Mouse (Mus musculus) heart, adult 2 months (tissue): ENCODE results near the gene Rhot2. TPM values are rescaled to one million over a fixed set of nuclear protein-coding genes. Genes with fewer than 3 reads are reported as not detected.

Source experiments
- DNase-seq, 2 experiments: peaks; one replicate each; pipeline ENCODE4 v3.0.0; 2021
- H3K27ac ChIP-seq: fragments of 200-600 bp; 2 replicates; pipeline ENCODE4 v1.8.1; 2022
- H3K27me3 ChIP-seq: fragments of 200-500 bp; 2 replicates; pipeline ENCODE4 v1.6.1; 2012; ENCODE audit warnings: mild to moderate bottlenecking, low read length, inconsistent platforms, mixed read lengths; ENCODE audit not compliant: control insufficient read depth, insufficient read depth
- H3K36me3 ChIP-seq: fragments of 200-500 bp; 2 replicates; pipeline ENCODE4 v1.6.1; 2012; ENCODE audit warnings: low read length, inconsistent platforms; ENCODE audit not compliant: control insufficient read depth, insufficient read depth
- H3K4me1 ChIP-seq: fragments of 200-500 bp; 2 replicates; pipeline ENCODE4 v1.6.1; 2011; ENCODE audit warnings: low read length; ENCODE audit not compliant: control insufficient read depth, insufficient read depth
- H3K4me3 ChIP-seq: fragments of 200-600 bp; 2 replicates; pipeline ENCODE4 v1.8.1; 2022
- H3K79me2 ChIP-seq: fragments of 200-500 bp; replicated peaks from 2 replicates; pipeline ENCODE4 v1.6.1; 2012; ENCODE audit warnings: mild to moderate bottlenecking, inconsistent platforms, low read length, moderate library complexity, mixed read lengths; ENCODE audit not compliant: control insufficient read depth, insufficient read depth
- H3K9ac ChIP-seq: fragments of 200-500 bp; 2 replicates; pipeline ENCODE4 v1.6.1; 2012; ENCODE audit warnings: low read depth, mild to moderate bottlenecking, control low read depth, inconsistent platforms, low read length, mixed read lengths
- CTCF ChIP-seq: fragments of 200-600 bp; IDR thresholded peaks from 2 replicates; pipeline ENCODE4 v1.8.1; 2022; ENCODE audit warnings: antibody characterized with exemption, mild to moderate bottlenecking, moderate library complexity
- EP300 ChIP-seq: fragments of 200-500 bp; IDR thresholded peaks from 2 replicates; pipeline ENCODE4 v1.6.1; 2011; ENCODE audit warnings: low read depth, low read length, control low read depth; ENCODE audit not compliant: insufficient read depth
- POLR2A ChIP-seq: fragments of 200-500 bp; IDR thresholded peaks from 2 replicates; pipeline ENCODE4 v1.6.1; 2011; ENCODE audit warnings: mild to moderate bottlenecking, low read depth, low read length, control low read depth; ENCODE audit not compliant: insufficient read depth
- WGBS: fragments of 180-500 bp; shearing (Covaris S2); methylation state at CpG from one replicate; pipeline ENCODE4 v1.1.7; 2018; 5-methylcytosine and 5-hydroxymethylcytosine counted together
- intact Hi-C: fragments of 180-260 bp; cut with DNase I; formaldehyde crosslinking; loops from one replicate; pipeline ENCODE4 v1.15.1; 2025
- polyA plus RNA-seq: library from polyadenylated mRNA; depleted of rRNA; stranded (reverse); fragments of >200 nt; gene quantifications from 2 replicates; pipeline ENCODE4 v1.2.3, GENCODE M21; 2012
- total RNA-seq, 2 experiments: library from RNA; stranded (reverse); gene quantifications; 2 replicates each; pipeline ENCODE4 v1.2.3; 2021

The Rhot2 gene
- total and polyA plus RNA-seq, 3 experiments, result 120 to 209 (median 139) TPM

DNA sequence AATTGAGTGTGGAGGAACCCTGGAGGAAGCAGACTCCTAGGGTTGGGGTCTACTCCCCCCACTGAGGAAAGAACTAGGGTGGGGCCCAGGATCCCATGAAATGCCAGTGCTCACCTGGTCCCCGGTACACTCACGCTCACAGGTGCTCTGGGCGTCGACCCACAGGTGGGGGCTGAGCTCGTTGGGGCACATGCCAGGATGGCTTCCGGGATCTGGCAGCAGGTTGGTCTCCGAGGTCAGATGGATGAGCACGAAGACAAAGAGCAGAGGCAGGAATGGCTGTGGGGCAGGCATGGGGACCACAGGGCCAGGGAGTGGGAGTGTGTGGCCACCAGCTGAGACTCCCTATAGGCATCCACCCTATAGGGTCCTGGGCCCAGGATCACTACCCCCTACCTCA is 35.1 kb upstream of the Rhot2 start:
- intact Hi-C loops, result no loop called here
- H3K4me1 ChIP-seq, result 0 out of 2 replicates have a peak, but pooled peaks cover 1% of the 10 kb centered on the region
- DNase-seq, result no peak
- H3K27ac ChIP-seq, result no peak overlapping the region
- H3K36me3 ChIP-seq, result no peaks in the 10 kb centered on the region
- 86% methylated on average over 8 of the region's 8 CpGs for whole genome bisulfite sequencing
- TF ChIP-seq EP300, result no peak
- no peak for TF ChIP-seq POLR2A
- TF ChIP-seq CTCF, result no peak
- no peaks in the 10 kb centered on the region for H3K79me2 ChIP-seq
- no peaks in the 10 kb centered on the region for H3K27me3 ChIP-seq
- H3K9ac ChIP-seq, result no peak overlapping the region
- H3K4me3 ChIP-seq, result no peak overlapping the region

DNA sequence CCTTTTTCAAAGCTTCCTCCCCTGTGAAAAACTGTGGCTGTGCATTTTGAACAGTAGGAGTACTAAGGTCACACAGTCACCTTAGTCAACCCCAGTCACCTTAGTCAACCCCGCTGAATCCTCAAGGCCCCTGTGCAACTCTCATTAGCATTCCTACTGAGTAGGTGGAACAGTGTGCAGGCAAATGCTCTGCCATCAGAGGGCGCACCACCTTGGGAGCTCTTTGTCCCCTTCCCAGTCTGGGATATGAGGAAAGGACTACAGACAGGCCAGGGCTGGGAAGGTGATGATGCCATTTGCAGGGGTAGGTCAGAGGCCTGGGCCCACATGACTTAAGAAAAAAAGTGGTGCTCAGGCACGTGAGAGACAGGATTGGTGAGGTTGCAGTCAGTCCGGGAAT is 34.6 kb upstream of the Rhot2 start:
- H3K79me2 ChIP-seq, result no peaks in the 10 kb centered on the region
- no peak overlapping the region for H3K4me3 ChIP-seq
- no peak overlapping the region for H3K9ac ChIP-seq
- H3K27me3 ChIP-seq, result no peaks in the 10 kb centered on the region
- DNase-seq, result no peak
- 80% methylated on average over 4 of the region's 4 CpGs for WGBS
- no peaks in the 10 kb centered on the region for H3K36me3 ChIP-seq
- intact Hi-C loops, result no loop called here
- peaks cover 4% of the 10 kb centered on the region; the same call in 1 of the 2 replicates for H3K4me1 ChIP-seq
- H3K27ac ChIP-seq, result no peak overlapping the region
- 0 out of 2 replicates have a peak, but pooled peaks have one; percentile 9 for TF ChIP-seq POLR2A
- no peak for TF ChIP-seq EP300
- peak; percentile 63 for TF ChIP-seq CTCF

DNA sequence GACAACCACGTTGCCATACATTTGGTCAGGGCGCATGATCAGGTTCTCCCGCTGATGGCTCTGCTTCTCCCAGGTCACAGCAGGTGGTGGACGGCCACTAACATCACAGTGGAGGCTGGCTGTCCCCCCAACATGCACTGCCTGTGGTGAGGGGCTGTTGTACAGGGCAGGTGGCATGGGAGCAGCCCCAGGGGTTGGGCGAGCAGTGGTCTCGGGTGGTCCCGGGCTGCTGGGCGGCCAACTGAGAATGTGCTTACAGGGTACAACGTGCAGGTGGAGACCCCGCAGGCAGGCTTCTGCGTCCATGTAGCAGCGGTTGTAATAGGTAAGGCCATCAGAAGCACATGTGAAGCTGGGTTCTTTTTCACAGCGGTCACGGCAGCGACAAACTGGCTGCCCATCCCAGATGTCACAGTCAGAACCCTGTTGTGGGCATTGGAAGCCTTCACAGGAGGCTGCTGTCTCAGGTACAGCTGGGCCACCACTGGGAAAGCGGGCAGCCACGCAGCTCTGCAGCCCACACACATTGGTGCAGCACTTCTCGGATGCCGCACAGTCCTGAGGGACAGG is 34.0 kb upstream of the Rhot2 start:
- peaks cover 6% of the 10 kb centered on the region; the same call in 1 of the 2 replicates for H3K4me1 ChIP-seq
- DNase-seq, result no peak
- intact Hi-C loops, result no loop called here

DNA sequence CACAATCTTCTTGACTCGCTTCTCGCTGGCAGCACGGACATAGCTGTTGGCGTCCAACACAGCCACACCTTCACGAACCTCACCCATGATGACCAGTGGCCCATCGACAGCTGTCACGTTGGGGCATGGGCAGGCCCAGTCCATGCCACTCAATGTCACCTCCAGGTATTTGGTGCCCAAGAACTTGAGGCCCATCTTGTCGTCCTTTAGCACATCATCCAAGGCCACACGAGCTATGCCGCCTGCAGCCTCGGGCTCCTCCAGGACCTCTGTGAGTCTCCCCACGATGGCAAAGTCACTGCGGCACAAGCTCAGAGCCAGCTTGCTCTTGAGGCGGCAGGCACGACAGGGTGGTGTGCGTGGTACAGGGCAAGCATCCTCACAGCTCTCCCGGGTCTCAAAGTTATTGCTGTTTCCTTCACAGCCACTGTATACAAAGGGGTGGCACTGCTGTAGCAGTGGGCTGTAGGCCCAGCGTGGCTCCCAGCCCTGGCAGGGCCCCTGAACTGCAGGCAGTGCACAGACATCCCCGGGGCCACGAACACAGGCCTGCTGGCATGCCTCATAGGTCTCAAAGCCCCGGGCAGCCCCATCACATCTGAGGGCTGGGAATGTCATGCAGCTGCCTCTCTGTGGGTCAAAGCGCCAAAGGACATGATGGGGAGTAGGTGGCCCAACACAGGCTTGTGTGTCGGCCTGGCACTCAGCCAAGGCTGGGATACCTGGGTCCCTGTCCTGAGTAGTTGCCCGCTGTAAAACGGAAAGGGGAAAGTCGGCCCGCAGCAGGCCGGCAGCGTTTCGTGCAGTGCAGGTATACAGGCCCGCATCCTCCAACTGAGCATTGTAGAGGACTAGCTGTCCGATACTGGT is 33.3 kb upstream of the Rhot2 start:
- TF ChIP-seq CTCF, result no peak
- no peak for TF ChIP-seq EP300
- no peak for TF ChIP-seq POLR2A
- Histone ChIP-seq H3K27me3 (no peaks in the 10 kb centered on the region), H3K79me2 (no peaks in the 10 kb centered on the region), H3K36me3 (no peaks in the 10 kb centered on the region), H3K27ac (no peak overlapping the region), H3K9ac (no peak overlapping the region), H3K4me3 (no peak overlapping the region), H3K4me1 (peaks cover 6% of the 10 kb centered on the region; the same call in 1 of the 2 replicates)
- 92% methylated on average over 32 of the region's 32 CpGs for WGBS
- intact Hi-C loops, result no loop called here
- DNase-seq, result no peak

More for the DNA sequence above, 34.0 kb upstream of the Rhot2 start:
- 93% methylated on average over 19 of the region's 19 CpGs for WGBS
- no peak overlapping the region for H3K9ac ChIP-seq
- no peak overlapping the region for H3K27ac ChIP-seq
- no peaks in the 10 kb centered on the region for H3K36me3 ChIP-seq
- TF ChIP-seq CTCF (no peak), POLR2A (no peak), EP300 (no peak)
- no peaks in the 10 kb centered on the region for H3K79me2 ChIP-seq
- no peaks in the 10 kb centered on the region for H3K27me3 ChIP-seq
- H3K4me3 ChIP-seq, result no peak overlapping the region

DNA sequence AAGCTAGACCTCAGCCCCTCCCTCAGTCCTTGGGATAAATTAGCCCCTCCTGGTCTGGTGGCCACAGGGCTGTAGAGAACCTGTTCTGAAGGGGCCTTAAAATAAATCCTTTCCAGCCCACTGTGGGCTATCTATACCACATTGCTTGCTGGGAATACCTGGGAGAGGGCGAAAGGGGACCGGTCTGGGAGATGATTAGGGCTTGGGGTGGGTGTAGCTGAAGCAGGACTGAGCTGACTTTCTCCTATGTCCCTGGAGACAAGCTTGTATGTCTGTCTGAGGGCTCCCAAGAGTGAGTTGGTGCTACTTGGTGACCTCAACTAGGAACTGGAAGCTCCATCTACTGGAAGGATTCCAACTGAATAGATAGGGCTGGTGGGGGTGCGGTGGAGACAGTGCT is 32.4 kb upstream of the Rhot2 start:
- no peak for DNase-seq
- no peak overlapping the region for H3K4me3 ChIP-seq
- 69% methylated on average over 3 of the region's 3 CpGs for WGBS
- no peaks in the 10 kb centered on the region for H3K79me2 ChIP-seq
- no peaks in the 10 kb centered on the region for H3K36me3 ChIP-seq
- intact Hi-C loops, result no loop called here
- no peak for TF ChIP-seq POLR2A
- TF ChIP-seq CTCF, result no peak
- TF ChIP-seq EP300, result no peak
- no peak overlapping the region for H3K9ac ChIP-seq
- no peak overlapping the region for H3K27ac ChIP-seq
- H3K4me1 ChIP-seq, result peaks cover 6% of the 10 kb centered on the region; the same call in 1 of the 2 replicates
- H3K27me3 ChIP-seq, result no peaks in the 10 kb centered on the region

DNA sequence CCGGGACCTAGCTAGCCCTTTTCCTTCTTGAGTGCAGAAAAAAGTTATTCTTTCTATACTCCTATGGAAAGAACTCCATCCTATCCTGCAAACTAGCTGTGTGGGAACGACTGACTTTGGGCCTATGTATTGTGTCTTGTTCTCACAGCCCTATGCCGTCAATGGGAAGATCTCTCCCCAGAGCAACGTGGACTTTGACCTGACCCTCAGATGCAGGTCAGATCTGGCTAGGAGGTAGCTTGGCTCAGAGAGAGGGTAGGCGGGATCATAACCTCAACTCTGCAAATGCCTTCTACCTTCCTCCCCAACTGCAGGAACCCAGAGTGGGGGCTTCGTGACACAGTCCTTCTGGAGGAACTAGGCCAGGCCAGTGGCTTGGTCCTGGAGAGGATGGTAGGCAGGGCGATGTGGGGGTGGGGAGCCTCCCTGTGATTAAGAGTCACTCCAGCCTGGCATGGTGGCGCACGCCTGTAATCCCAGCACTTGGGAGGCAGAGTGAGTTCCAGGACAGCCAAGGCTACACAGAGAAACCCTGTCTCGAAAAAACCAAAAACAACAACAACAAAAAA is 31.8 kb upstream of the Rhot2 start:
- H3K27ac ChIP-seq, result no peak overlapping the region
- no peak for TF ChIP-seq CTCF
- TF ChIP-seq EP300, result no peak
- no peak for TF ChIP-seq POLR2A
- no peaks in the 10 kb centered on the region for H3K79me2 ChIP-seq
- 68% methylated on average over 10 of the region's 10 CpGs for WGBS
- H3K4me1 ChIP-seq, result peaks cover 6% of the 10 kb centered on the region; the same call in 1 of the 2 replicates
- H3K27me3 ChIP-seq, result no peaks in the 10 kb centered on the region
- DNase-seq, result no peak
- intact Hi-C loops, result no loop called here
- H3K9ac ChIP-seq, result no peak overlapping the region
- H3K4me3 ChIP-seq, result peak overlapping the region; percentile 82
- H3K36me3 ChIP-seq, result no peaks in the 10 kb centered on the region
